Mouse (Mus musculus): ENCODE measurements around the gene Csnk1d. TPM values are rescaled to one million over a fixed set of nuclear protein-coding genes. Genes with fewer than 3 reads are reported as not detected.

Csnk1d gene
- 71.4 and 71.5 TPM in 2 replicates for polyA plus RNA-seq (2015; fragmentation: Nextera tagmentation; extraction: Ambion mirVana)

- WGBS: under 1% methylated on average over 59 of the region's 59 CpGs
- Histone ChIP-seq H3K36me3 (peaks cover 16% of the 10 kb centered on the region), H3K9ac (peak within 1 kb of the TSS; percentile 100), H3K4me3 (peak within 1 kb of the TSS; percentile 99), H3K4me2 (peak within 1 kb of the TSS; percentile 96), H3K9me3 (no peaks in the 10 kb centered on the region), H3K27me3 (replicated peaks) (no peaks in the 10 kb centered on the region), H3K4me1 (peaks cover 69% of the 10 kb centered on the region), H3K27ac (replicated peaks) (peak within 1 kb of the TSS; percentile 98)
- ATAC-seq (ENCODE audit: extremely low read depth, insufficient number of reproducible peaks, low FRiP score, low TSS enrichment): peak; percentile 76
Observed at GRCm38 (mm10) chr11:120990951-120991526, at the start of gene Csnk1d. Gene Csnk1d, minus strand, starts transcription at chr11:120991330.

DNA sequence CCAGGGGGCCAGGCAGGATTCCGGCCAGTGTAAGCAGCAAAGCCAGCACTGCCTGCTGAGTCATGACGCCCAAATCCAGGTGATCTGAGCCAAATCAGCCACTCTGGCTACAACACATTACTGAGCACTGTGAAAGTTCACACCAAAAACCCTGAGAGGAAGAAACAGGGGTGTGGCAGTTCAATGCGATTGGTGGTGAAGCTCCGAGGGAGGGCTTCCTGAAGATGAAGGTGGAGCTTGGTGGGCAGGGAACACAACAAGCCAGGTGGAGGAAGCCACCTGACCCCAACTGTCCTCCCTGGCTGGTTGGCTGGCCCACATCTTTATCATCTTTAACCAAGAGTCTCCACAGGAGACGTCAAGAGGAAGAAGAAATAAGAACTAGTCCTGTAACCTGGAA lies 48.2 kb upstream of the Csnk1d start, which contains the start of gene Cd7:
Gene Cd7 (minus strand): TSS at position 117 of the 400 bp plus-strand sequence.
- no peaks in the 10 kb centered on the region for H3K4me1 ChIP-seq
- H3K9me3 ChIP-seq: no peaks in the 10 kb centered on the region
- H3K36me3 ChIP-seq: no peaks in the 10 kb centered on the region
- no peak for ATAC-seq (ENCODE audit: extremely low read depth, insufficient number of reproducible peaks, low FRiP score, low TSS enrichment)
- no peak within 1 kb of the TSS for H3K27ac ChIP-seq (replicated peaks)
- H3K4me2 ChIP-seq: no peak within 1 kb of the TSS
- no peak within 1 kb of the TSS for H3K9ac ChIP-seq
- no peak within 1 kb of the TSS for H3K4me3 ChIP-seq
- peaks cover 59% of the 10 kb centered on the region for H3K27me3 ChIP-seq (replicated peaks)
- 57% methylated on average over 5 of the region's 5 CpGs for WGBS

GRCm38 (mm10) chr11:121038366-121039240 lies 47.5 kb upstream of the Csnk1d start:
- WGBS: 74% methylated on average over 11 of the region's 11 CpGs
- H3K27me3 ChIP-seq (replicated peaks): peaks cover 58% of the 10 kb centered on the region
- no peak overlapping the region for H3K4me2 ChIP-seq
- no peaks in the 10 kb centered on the region for H3K9me3 ChIP-seq
- no peak overlapping the region for H3K4me3 ChIP-seq
- H3K36me3 ChIP-seq: no peaks in the 10 kb centered on the region
- H3K4me1 ChIP-seq: no peaks in the 10 kb centered on the region
- no peak for ATAC-seq (ENCODE audit: extremely low read depth, insufficient number of reproducible peaks, low FRiP score, low TSS enrichment)
- no peak overlapping the region for H3K9ac ChIP-seq
- H3K27ac ChIP-seq (replicated peaks): no peak overlapping the region

- Histone ChIP-seq H3K27me3 (replicated peaks) (peaks cover 37% of the 10 kb centered on the region), H3K9me3 (no peaks in the 10 kb centered on the region), H3K4me3 (no peak overlapping the region), H3K9ac (no peak overlapping the region), H3K4me2 (no peak overlapping the region), H3K4me1 (no peaks in the 10 kb centered on the region), H3K27ac (replicated peaks) (no peak overlapping the region), H3K36me3 (no peaks in the 10 kb centered on the region)
- 66% methylated on average over 5 of the region's 5 CpGs for WGBS
- no peak for ATAC-seq (ENCODE audit: extremely low read depth, insufficient number of reproducible peaks, low FRiP score, low TSS enrichment)
Observed at GRCm38 (mm10) chr11:121033118-121033517, 42.0 kb upstream of the Csnk1d start.

- ATAC-seq (ENCODE audit: extremely low read depth, insufficient number of reproducible peaks, low FRiP score, low TSS enrichment): no peak
- no peak overlapping the region for H3K4me3 ChIP-seq
- no peaks in the 10 kb centered on the region for H3K36me3 ChIP-seq
- no peaks in the 10 kb centered on the region for H3K4me1 ChIP-seq
- H3K9ac ChIP-seq: no peak overlapping the region
- H3K27me3 ChIP-seq (replicated peaks): peaks cover 5% of the 10 kb centered on the region; the same call in 1 of the 2 replicates
- no peaks in the 10 kb centered on the region for H3K9me3 ChIP-seq
- 69% methylated on average over 7 of the region's 7 CpGs for WGBS
- no peak overlapping the region for H3K27ac ChIP-seq (replicated peaks)
- no peak overlapping the region for H3K4me2 ChIP-seq
Observed at GRCm38 (mm10) chr11:121027259-121027658, 36.1 kb upstream of the Csnk1d start.

DNA sequence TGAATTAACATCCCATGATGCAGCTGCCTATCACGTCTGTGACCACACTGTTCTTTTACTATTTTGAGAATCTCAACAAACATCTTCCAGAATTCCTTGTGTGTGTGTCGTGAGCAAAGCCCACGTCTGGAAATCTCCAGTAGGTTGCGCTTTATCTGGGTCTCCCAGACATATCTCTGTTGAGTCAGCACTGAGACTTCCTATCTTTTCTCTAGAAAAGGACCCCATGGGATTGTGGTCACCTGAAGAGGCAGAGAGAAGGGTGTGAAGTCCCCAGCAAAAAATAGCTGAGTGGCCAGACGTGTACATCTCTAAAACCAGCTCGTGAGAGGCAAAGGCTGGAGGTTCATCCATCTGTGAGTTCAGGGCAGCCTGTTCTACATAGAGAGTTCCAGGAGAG lies 33.0 kb upstream of the Csnk1d start:
- Histone ChIP-seq H3K27ac (replicated peaks) (no peak overlapping the region), H3K4me1 (no peaks in the 10 kb centered on the region), H3K9ac (no peak overlapping the region), H3K9me3 (no peaks in the 10 kb centered on the region), H3K36me3 (no peaks in the 10 kb centered on the region), H3K27me3 (replicated peaks) (no peaks in the 10 kb centered on the region), H3K4me3 (no peak overlapping the region), H3K4me2 (no peak overlapping the region)
- WGBS: 37% methylated on average over 6 of the region's 6 CpGs
- no peak for ATAC-seq (ENCODE audit: extremely low read depth, insufficient number of reproducible peaks, low FRiP score, low TSS enrichment)

DNA sequence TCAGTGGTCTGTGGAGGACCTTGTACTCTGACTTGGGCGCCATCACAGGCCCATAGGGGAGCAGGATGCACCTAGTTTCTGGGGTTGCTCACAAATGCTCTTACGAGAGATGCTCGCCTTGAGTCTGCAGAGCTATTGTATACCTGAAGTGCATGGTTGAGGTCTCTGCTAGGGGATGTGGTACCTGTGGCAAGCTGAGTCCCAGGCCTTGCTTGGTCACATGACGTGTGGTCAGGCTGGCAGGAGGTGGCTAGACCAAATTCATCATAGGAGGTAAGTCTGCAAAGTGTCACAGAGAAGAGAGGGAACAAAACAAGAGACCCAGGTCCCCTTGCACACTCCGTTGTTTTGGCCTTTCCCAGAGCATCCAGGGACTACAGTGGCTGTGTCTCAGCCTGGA lies 28.4 kb upstream of the Csnk1d start:
- Histone ChIP-seq H3K9ac (no peak overlapping the region), H3K4me2 (no peak overlapping the region), H3K4me1 (peaks cover 15% of the 10 kb centered on the region), H3K36me3 (no peaks in the 10 kb centered on the region), H3K27me3 (replicated peaks) (0 out of 2 replicates have a peak, but pooled peaks cover 2% of the 10 kb centered on the region), H3K9me3 (no peaks in the 10 kb centered on the region), H3K4me3 (no peak overlapping the region), H3K27ac (replicated peaks) (no peak overlapping the region)
- WGBS: 82% methylated on average over 5 of the region's 5 CpGs
- no peak for ATAC-seq (ENCODE audit: extremely low read depth, insufficient number of reproducible peaks, low FRiP score, low TSS enrichment)

- ATAC-seq (ENCODE audit: extremely low read depth, insufficient number of reproducible peaks, low FRiP score, low TSS enrichment): no peak; the same call in 1 of the 2 replicates
- H3K4me3 ChIP-seq: no peak overlapping the region
- H3K9ac ChIP-seq: no peak overlapping the region
- no peak overlapping the region for H3K4me2 ChIP-seq
- H3K9me3 ChIP-seq: no peaks in the 10 kb centered on the region
- WGBS: 36% methylated on average over 3 of the region's 3 CpGs
- H3K27me3 ChIP-seq (replicated peaks): 0 out of 2 replicates have a peak, but pooled peaks cover 2% of the 10 kb centered on the region
- H3K4me1 ChIP-seq: peaks cover 15% of the 10 kb centered on the region
- no peak overlapping the region for H3K27ac ChIP-seq (replicated peaks)
- no peaks in the 10 kb centered on the region for H3K36me3 ChIP-seq
Observed at GRCm38 (mm10) chr11:121017703-121018102, 26.6 kb upstream of the Csnk1d start.

DNA sequence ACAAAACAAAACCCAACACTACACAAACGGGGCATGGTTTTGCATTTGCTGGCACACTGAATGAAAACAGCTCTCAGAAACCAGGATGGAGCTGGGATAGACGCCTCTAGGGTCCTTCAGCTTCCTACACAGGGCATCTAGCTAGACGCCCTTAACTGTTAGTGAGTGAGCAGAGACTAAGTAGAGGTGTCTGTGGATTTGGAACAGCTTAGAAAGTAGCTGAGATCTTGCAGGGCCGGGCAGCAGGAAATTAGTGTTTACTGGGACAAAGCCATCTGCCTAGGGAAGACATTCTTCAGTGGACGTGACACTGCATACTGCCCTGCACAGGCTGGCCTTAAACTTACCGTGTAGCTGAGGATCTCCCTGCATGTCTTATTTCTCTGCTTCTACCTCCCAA lies 24.3 kb upstream of the Csnk1d start:
- 33% methylated on average over 6 of the region's 6 CpGs for WGBS
- 0 out of 2 replicates have a peak overlapping the region, but pooled peaks have one; percentile 69 for H3K4me2 ChIP-seq
- no peaks in the 10 kb centered on the region for H3K9me3 ChIP-seq
- no peak overlapping the region for H3K9ac ChIP-seq
- H3K4me1 ChIP-seq: peaks cover 15% of the 10 kb centered on the region
- ATAC-seq (ENCODE audit: extremely low read depth, insufficient number of reproducible peaks, low FRiP score, low TSS enrichment): no peak
- no peaks in the 10 kb centered on the region for H3K36me3 ChIP-seq
- H3K27me3 ChIP-seq (replicated peaks): 0 out of 2 replicates have a peak, but pooled peaks cover 2% of the 10 kb centered on the region
- peak overlapping the region; percentile 45; the same call in 1 of the 2 replicates for H3K27ac ChIP-seq (replicated peaks)
- no peak overlapping the region for H3K4me3 ChIP-seq

DNA sequence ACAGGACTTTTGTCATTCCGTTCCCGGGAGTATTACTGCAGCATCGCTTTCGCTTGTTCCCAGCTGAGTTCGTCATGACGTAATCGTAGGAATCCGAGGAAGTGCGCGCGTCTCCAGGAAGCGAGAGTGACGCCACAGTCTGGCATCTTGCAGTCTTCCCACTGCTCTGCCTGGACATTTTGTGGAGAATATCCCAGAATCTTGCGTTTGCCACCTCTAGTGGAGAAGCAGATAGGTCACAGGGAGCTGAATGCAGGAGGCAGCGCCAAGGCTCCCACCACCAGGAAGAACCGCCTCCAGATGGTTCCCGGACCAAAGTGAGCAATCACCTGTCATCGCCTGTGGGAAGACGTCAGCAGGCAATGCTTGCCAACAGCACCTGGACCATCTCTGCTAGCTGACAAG lies 23.8 kb upstream of the Csnk1d start:
- no peak for ATAC-seq (ENCODE audit: extremely low read depth, insufficient number of reproducible peaks, low FRiP score, low TSS enrichment)
- H3K27me3 ChIP-seq (replicated peaks): 0 out of 2 replicates have a peak, but pooled peaks cover 2% of the 10 kb centered on the region
- H3K4me2 ChIP-seq: peak overlapping the region; percentile 69
- H3K9me3 ChIP-seq: no peaks in the 10 kb centered on the region
- 27% methylated on average over 19 of the region's 19 CpGs for WGBS
- peak overlapping the region; percentile 42 for H3K4me3 ChIP-seq
- H3K27ac ChIP-seq (replicated peaks): peak overlapping the region; percentile 26
- peak overlapping the region; percentile 20 for H3K9ac ChIP-seq
- H3K36me3 ChIP-seq: no peaks in the 10 kb centered on the region
- peaks cover 15% of the 10 kb centered on the region for H3K4me1 ChIP-seq

- Histone ChIP-seq H3K27ac (replicated peaks) (no peak overlapping the region), H3K9ac (no peak overlapping the region), H3K36me3 (no peaks in the 10 kb centered on the region), H3K4me3 (no peak overlapping the region), H3K27me3 (replicated peaks) (0 out of 2 replicates have a peak, but pooled peaks cover 2% of the 10 kb centered on the region), H3K4me1 (peaks cover 15% of the 10 kb centered on the region), H3K4me2 (no peak overlapping the region), H3K9me3 (no peaks in the 10 kb centered on the region)
- WGBS: 76% methylated on average over 7 of the region's 7 CpGs
- no peak for ATAC-seq (ENCODE audit: extremely low read depth, insufficient number of reproducible peaks, low FRiP score, low TSS enrichment)
Observed at GRCm38 (mm10) chr11:121013656-121014055, 22.5 kb upstream of the Csnk1d start.
